In genomic region chr1:79775927-79776458, GRCm38 (mm10) we compare ENCODE assay signal across 7 mouse cellular contexts. TPM values are rescaled to one million over a fixed set of nuclear protein-coding genes. Genes with fewer than 3 reads are reported as not detected.
DNase-seq lines count a peak whose midpoint lies in the region; ATAC-seq lines count a peak whose summit lies in the region.

Gene Mrpl44 (plus strand): TSS chr1:79776018.
Gene Wdfy1 (minus strand): TSS chr1:79776143.

- no peaks in the 10 kb centered on the region for H3K9me3 ChIP-seq in embryonic facial prominence, embryonic 12.5 days
- H3K9me3 ChIP-seq in limb, embryonic 11.5 days (ENCODE audit: control insufficient read depth, low read length): no peaks in the 10 kb centered on the region
- H3K9me3 ChIP-seq in midbrain, embryonic 14.5 days (ENCODE audit: control insufficient read depth, low read length): no peaks in the 10 kb centered on the region

- DNase-seq in adrenal gland, postnatal 25 days: peak; percentile 96
- peak; percentile 99 for DNase-seq in heart, adult 11 months
- DNase-seq in kidney, adult 18-20 months: peak; percentile 100
- DNase-seq in limb, embryonic 11.5 days (ENCODE audit: low spot score): peak; percentile 99
- DNase-seq in midbrain, embryonic 14.5 days: peak; percentile 97
- peak; percentile 92 to 97 for DNase-seq in spleen, adult 18-20 months

- no peaks in the 10 kb centered on the region for H3K4me1 ChIP-seq in embryonic facial prominence, embryonic 12.5 days
- no peaks in the 10 kb centered on the region for H3K4me1 ChIP-seq in limb, embryonic 11.5 days (ENCODE audit: control insufficient read depth, insufficient read depth, low read length)
- peaks cover 3% of the 10 kb centered on the region for H3K4me1 ChIP-seq in midbrain, embryonic 14.5 days (ENCODE audit: control insufficient read depth, insufficient read depth, low read length)

- peak within 1 kb of the TSS; percentile 84 for H3K9ac ChIP-seq in embryonic facial prominence, embryonic 12.5 days
- peak within 1 kb of the TSS; percentile 71 for H3K9ac ChIP-seq in limb, embryonic 11.5 days (ENCODE audit: low read length)
- H3K9ac ChIP-seq in midbrain, embryonic 14.5 days (replicated peaks; ENCODE audit: low read length): peak within 1 kb of the TSS; percentile 90

- ATAC-seq in embryonic facial prominence, embryonic 12.5 days (ENCODE audit: insufficient number of reproducible peaks, insufficient read depth, low FRiP score, low TSS enrichment): peak; percentile 100
- ATAC-seq in limb, embryonic 11.5 days (ENCODE audit: insufficient number of reproducible peaks, low FRiP score, low TSS enrichment, low read depth): peak; percentile 98
- ATAC-seq in midbrain, embryonic 14.5 days (ENCODE audit: low FRiP score, low TSS enrichment): peak; percentile 100

- peaks cover 27% of the 10 kb centered on the region for H3K36me3 ChIP-seq in embryonic facial prominence, embryonic 12.5 days
- peaks cover 5% of the 10 kb centered on the region; the same call in 1 of the 2 replicates for H3K36me3 ChIP-seq in limb, embryonic 11.5 days (ENCODE audit: control insufficient read depth, insufficient read depth, low read length)
- peaks cover 30% of the 10 kb centered on the region for H3K36me3 ChIP-seq in midbrain, embryonic 14.5 days (ENCODE audit: control insufficient read depth, insufficient read depth, low read length)

- H3K4me3 ChIP-seq in embryonic facial prominence, embryonic 12.5 days: peak within 1 kb of the TSS; percentile 67
- peak within 1 kb of the TSS; percentile 69 for H3K4me3 ChIP-seq in limb, embryonic 11.5 days (ENCODE audit: low read depth, low read length)
- H3K4me3 ChIP-seq in midbrain, embryonic 14.5 days (replicated peaks; ENCODE audit: low read depth, low read length): peak within 1 kb of the TSS; percentile 95

- under 1% methylated on average over 38 of the region's 38 CpGs for WGBS in embryonic facial prominence, embryonic 12.5 days
- under 1% methylated on average over 38 of the region's 38 CpGs for WGBS in limb, embryonic 11.5 days
- under 1% methylated on average over 38 of the region's 38 CpGs for WGBS in midbrain, embryonic 14.5 days

- peak within 1 kb of the TSS; percentile 72 for H3K27ac ChIP-seq in embryonic facial prominence, embryonic 12.5 days
- H3K27ac ChIP-seq in limb, embryonic 11.5 days (replicated peaks; ENCODE audit: low read depth, low read length): peak within 1 kb of the TSS; percentile 63; the same call in 1 of the 2 replicates
- H3K27ac ChIP-seq in midbrain, embryonic 14.5 days (replicated peaks; ENCODE audit: low read depth, low read length): peak within 1 kb of the TSS; percentile 91

- H3K27me3 ChIP-seq in embryonic facial prominence, embryonic 12.5 days: no peaks in the 10 kb centered on the region
- H3K27me3 ChIP-seq in limb, embryonic 11.5 days (ENCODE audit: control insufficient read depth, insufficient read depth, low read length): no peaks in the 10 kb centered on the region
- no peaks in the 10 kb centered on the region for H3K27me3 ChIP-seq in midbrain, embryonic 14.5 days (ENCODE audit: control insufficient read depth, insufficient read depth, low read length)

- H3K4me2 ChIP-seq in embryonic facial prominence, embryonic 12.5 days (replicated peaks): peak within 1 kb of the TSS; percentile 64
- H3K4me2 ChIP-seq in limb, embryonic 11.5 days (ENCODE audit: low read depth, severe bottlenecking): peak within 1 kb of the TSS; percentile 47
- H3K4me2 ChIP-seq in midbrain, embryonic 14.5 days (ENCODE audit: low read length): peak within 1 kb of the TSS; percentile 65

RNA-seq across cellular contexts. Expression of gene Mrpl44, which starts in this region (rescaled TPM):
- 48.4 and 59.6 TPM in 2 replicates for total RNA-seq in adrenal gland, postnatal 25 days (2021)
- 45.2 and 48.5 TPM in 2 replicates for polyA plus RNA-seq in embryonic facial prominence, embryonic 12.5 days (2016; fragmentation: Nextera tagmentation; extraction: Ambion mirVana)
- polyA plus RNA-seq in limb, embryonic 11.5 days (2014; fragmentation: Nextera tagmentation; extraction: Ambion mirVana): 50.1 and 53.2 TPM in 2 replicates
- 38.7 and 42.6 TPM in 2 replicates for polyA plus RNA-seq in midbrain, embryonic 14.5 days (2014; fragmentation: Nextera tagmentation; extraction: Ambion mirVana)

RNA-seq across cellular contexts. Expression of gene Wdfy1, which starts in this region (rescaled TPM):
- 48.5 and 53.7 TPM in 2 replicates for total RNA-seq in adrenal gland, postnatal 25 days (2021)
- polyA plus RNA-seq in embryonic facial prominence, embryonic 12.5 days (2016; fragmentation: Nextera tagmentation; extraction: Ambion mirVana): 44.8 and 45.4 TPM in 2 replicates
- 29.8 TPM in 2 replicates for polyA plus RNA-seq in limb, embryonic 11.5 days (2014; fragmentation: Nextera tagmentation; extraction: Ambion mirVana)
- polyA plus RNA-seq in midbrain, embryonic 14.5 days (2014; fragmentation: Nextera tagmentation; extraction: Ambion mirVana): 99.6 and 132 TPM in 2 replicates

Comparison
In these comparisons a context has a peak if more than half of its experiments do, and no peak if none do; other contexts are left out.
1. Peak in every context shown above with its lines: DNase-seq, ATAC-seq, H3K4me3 ChIP-seq and H3K27ac ChIP-seq.